Mouse (Mus musculus): Measurements from ENCODE around the gene Pbx4. TPM values are rescaled to one million over a fixed set of nuclear protein-coding genes. Genes with fewer than 3 reads are reported as not detected.

Gene Pbx4
- polyA plus RNA-seq, 1 experiment from 2014 or later: 42.9 TPM

- WGBS: 89% methylated on average over 5 of the region's 5 CpGs
- H3K9me3 ChIP-seq (replicated peaks): no peaks in the 10 kb centered on the region
- DNase-seq (ENCODE audit: low spot score): no peak
- peaks cover 73% of the 10 kb centered on the region for H3K36me3 ChIP-seq
- H3K4me3 ChIP-seq: no peak overlapping the region
- no peaks in the 10 kb centered on the region for H3K27me3 ChIP-seq (ENCODE audit: low read depth, poor library complexity, severe bottlenecking)
- H3K27ac ChIP-seq (replicated peaks): no peak overlapping the region
- no peaks in the 10 kb centered on the region for H3K4me1 ChIP-seq
These were observed 31.2 kb downstream of the Pbx4 start for GRCm38 (mm10) chr8:69863387-69864020.

GRCm38 (mm10) chr8:69864180-69864579 is 31.9 kb downstream of the Pbx4 start:
- no peaks in the 10 kb centered on the region for H3K9me3 ChIP-seq (replicated peaks)
- WGBS: 88% methylated on average over 5 of the region's 5 CpGs
- no peak for DNase-seq (ENCODE audit: low spot score)
- H3K4me3 ChIP-seq: no peak overlapping the region
- H3K4me1 ChIP-seq: no peaks in the 10 kb centered on the region
- no peak overlapping the region for H3K27ac ChIP-seq (replicated peaks)
- no peaks in the 10 kb centered on the region for H3K27me3 ChIP-seq (ENCODE audit: low read depth, poor library complexity, severe bottlenecking)
- peaks cover 66% of the 10 kb centered on the region for H3K36me3 ChIP-seq

GRCm38 (mm10) chr8:69867696-69868326 is 35.5 kb downstream of the Pbx4 start:
- Histone ChIP-seq H3K27me3 (ENCODE audit: low read depth, poor library complexity, severe bottlenecking) (no peaks in the 10 kb centered on the region), H3K9me3 (replicated peaks) (no peaks in the 10 kb centered on the region), H3K27ac (replicated peaks) (no peak overlapping the region), H3K36me3 (peaks cover 67% of the 10 kb centered on the region), H3K4me1 (no peaks in the 10 kb centered on the region), H3K4me3 (no peak overlapping the region)
- no peak for DNase-seq (ENCODE audit: low spot score)
- WGBS: 76% methylated on average over 5 of the region's 5 CpGs

- WGBS: 86% methylated on average over 11 of the region's 11 CpGs
- Histone ChIP-seq H3K36me3 (peaks cover 53% of the 10 kb centered on the region), H3K4me3 (no peak overlapping the region)
These were observed 37.9 kb downstream of the Pbx4 start for GRCm38 (mm10) chr8:69870003-69870765.

GRCm38 (mm10) chr8:69870907-69871306 is 38.6 kb downstream of the Pbx4 start:
- H3K27me3 ChIP-seq (ENCODE audit: low read depth, poor library complexity, severe bottlenecking): peaks cover 14% of the 10 kb centered on the region; the same call in 1 of the 2 replicates
- 81% methylated on average over 6 of the region's 6 CpGs for WGBS
- H3K4me1 ChIP-seq: peaks cover 3% of the 10 kb centered on the region; the same call in 1 of the 2 replicates
- no peak for DNase-seq (ENCODE audit: low spot score)
- no peaks in the 10 kb centered on the region for H3K9me3 ChIP-seq (replicated peaks)
- H3K27ac ChIP-seq (replicated peaks): no peak overlapping the region
- H3K4me3 ChIP-seq: no peak overlapping the region
- peaks cover 46% of the 10 kb centered on the region for H3K36me3 ChIP-seq

More at GRCm38 (mm10) chr8:69870003-69870765, 37.9 kb downstream of the Pbx4 start:
- Histone ChIP-seq H3K9me3 (replicated peaks) (no peaks in the 10 kb centered on the region), H3K4me1 (peaks cover 3% of the 10 kb centered on the region; the same call in 1 of the 2 replicates), H3K27ac (replicated peaks) (no peak overlapping the region), H3K27me3 (ENCODE audit: low read depth, poor library complexity, severe bottlenecking) (0 out of 2 replicates have a peak, but pooled peaks cover 7% of the 10 kb centered on the region)
- no peak for DNase-seq (ENCODE audit: low spot score)

- 14% methylated on average over 9 of the region's 9 CpGs for WGBS
- no peak overlapping the region for H3K27ac ChIP-seq (replicated peaks)
- no peak overlapping the region for H3K4me3 ChIP-seq
- H3K4me1 ChIP-seq: peaks cover 3% of the 10 kb centered on the region; the same call in 1 of the 2 replicates
- H3K36me3 ChIP-seq: peaks cover 33% of the 10 kb centered on the region
- H3K9me3 ChIP-seq (replicated peaks): no peaks in the 10 kb centered on the region
- peak; percentile 67 for DNase-seq (ENCODE audit: low spot score)
- peaks cover 47% of the 10 kb centered on the region for H3K27me3 ChIP-seq (ENCODE audit: low read depth, poor library complexity, severe bottlenecking)
These were observed 41.9 kb downstream of the Pbx4 start for GRCm38 (mm10) chr8:69874155-69874554.

GRCm38 (mm10) chr8:69874654-69875053 is 42.4 kb downstream of the Pbx4 start:
- H3K4me1 ChIP-seq: peaks cover 3% of the 10 kb centered on the region; the same call in 1 of the 2 replicates
- H3K27me3 ChIP-seq (ENCODE audit: low read depth, poor library complexity, severe bottlenecking): peaks cover 52% of the 10 kb centered on the region
- H3K9me3 ChIP-seq (replicated peaks): no peaks in the 10 kb centered on the region
- 84% methylated on average over 13 of the region's 13 CpGs for WGBS
- H3K36me3 ChIP-seq: peaks cover 33% of the 10 kb centered on the region
- no peak overlapping the region for H3K4me3 ChIP-seq
- H3K27ac ChIP-seq (replicated peaks): no peak overlapping the region
- no peak for DNase-seq (ENCODE audit: low spot score)

GRCm38 (mm10) chr8:69876097-69876496 is 43.8 kb downstream of the Pbx4 start:
- Histone ChIP-seq H3K4me3 (no peak overlapping the region), H3K27me3 (ENCODE audit: low read depth, poor library complexity, severe bottlenecking) (peaks cover 66% of the 10 kb centered on the region), H3K9me3 (replicated peaks) (no peaks in the 10 kb centered on the region), H3K36me3 (peaks cover 19% of the 10 kb centered on the region), H3K27ac (replicated peaks) (no peak overlapping the region), H3K4me1 (peaks cover 10% of the 10 kb centered on the region; the same call in 1 of the 2 replicates)
- WGBS: 48% methylated on average over 10 of the region's 10 CpGs
- no peak for DNase-seq (ENCODE audit: low spot score)

GRCm38 (mm10) chr8:69876967-69877366 is 44.7 kb downstream of the Pbx4 start:
- H3K4me3 ChIP-seq: no peak overlapping the region
- H3K9me3 ChIP-seq (replicated peaks): no peaks in the 10 kb centered on the region
- 83% methylated on average over 10 of the region's 10 CpGs for WGBS
- peaks cover 11% of the 10 kb centered on the region for H3K36me3 ChIP-seq
- no peak overlapping the region for H3K27ac ChIP-seq (replicated peaks)
- DNase-seq (ENCODE audit: low spot score): no peak
- peaks cover 19% of the 10 kb centered on the region for H3K4me1 ChIP-seq
- H3K27me3 ChIP-seq (ENCODE audit: low read depth, poor library complexity, severe bottlenecking): peaks cover 75% of the 10 kb centered on the region

- H3K27ac ChIP-seq (replicated peaks): no peak overlapping the region
- H3K4me3 ChIP-seq: no peak overlapping the region
- DNase-seq (ENCODE audit: low spot score): no peak
- H3K36me3 ChIP-seq: peaks cover 6% of the 10 kb centered on the region
- WGBS: 90% methylated on average over 4 of the region's 4 CpGs
- peaks cover 23% of the 10 kb centered on the region for H3K4me1 ChIP-seq
- peaks cover 79% of the 10 kb centered on the region for H3K27me3 ChIP-seq (ENCODE audit: low read depth, poor library complexity, severe bottlenecking)
- H3K9me3 ChIP-seq (replicated peaks): no peaks in the 10 kb centered on the region
These were observed 45.1 kb downstream of the Pbx4 start for GRCm38 (mm10) chr8:69877396-69877795.

- peaks cover 1% of the 10 kb centered on the region; the same call in 1 of the 2 replicates for H3K36me3 ChIP-seq
- H3K27ac ChIP-seq (replicated peaks): no peak overlapping the region
- H3K4me3 ChIP-seq: no peak overlapping the region
- peaks cover 85% of the 10 kb centered on the region for H3K27me3 ChIP-seq (ENCODE audit: low read depth, poor library complexity, severe bottlenecking)
- no peaks in the 10 kb centered on the region for H3K9me3 ChIP-seq (replicated peaks)
- DNase-seq (ENCODE audit: low spot score): no peak
- H3K4me1 ChIP-seq: peaks cover 28% of the 10 kb centered on the region
- WGBS: 64% methylated on average over 3 of the region's 3 CpGs
These were observed 45.7 kb downstream of the Pbx4 start for GRCm38 (mm10) chr8:69877992-69878391.

GRCm38 (mm10) chr8:69879678-69880077 is 47.4 kb downstream of the Pbx4 start:
- no peaks in the 10 kb centered on the region for H3K9me3 ChIP-seq (replicated peaks)
- H3K4me3 ChIP-seq: no peak overlapping the region
- 62% methylated on average over 8 of the region's 8 CpGs for WGBS
- H3K27ac ChIP-seq (replicated peaks): no peak overlapping the region
- no peak for DNase-seq (ENCODE audit: low spot score)
- H3K36me3 ChIP-seq: no peaks in the 10 kb centered on the region
- H3K27me3 ChIP-seq (ENCODE audit: low read depth, poor library complexity, severe bottlenecking): peaks cover 99% of the 10 kb centered on the region
- peaks cover 30% of the 10 kb centered on the region for H3K4me1 ChIP-seq

All from midbrain, embryonic 10.5 days (tissue).